10 mouse cellular contexts compared by ENCODE assay signal in genomic region chr5:43456018-43456417, GRCm38 (mm10). TPM values are rescaled to one million over a fixed set of nuclear protein-coding genes. Genes with fewer than 3 reads are reported as not detected.
DNase-seq lines count a peak whose midpoint lies in the region; ATAC-seq lines count a peak whose summit lies in the region.
"Had no signal": no experiment of that assay in that cellular context is flagged by ENCODE, and none has a peak within 500 bp of the region (broad histone marks: within the 10 kb centered on the region; RNA-seq: fewer than 3 reads in every experiment).

No protein-coding gene starts in this region.

- H3K4me3 ChIP-seq in heart, embryonic 15.5 days: no peak overlapping the region
- no peak overlapping the region for H3K4me3 ChIP-seq in midbrain, embryonic 15.5 days
- H3K4me3 ChIP-seq in forebrain, embryonic 12.5 days (replicated peaks): no peak overlapping the region

- no peak overlapping the region for H3K4me2 ChIP-seq in heart, embryonic 15.5 days
- H3K4me2 ChIP-seq in midbrain, embryonic 15.5 days: no peak overlapping the region
- no peak overlapping the region for H3K4me2 ChIP-seq in forebrain, embryonic 12.5 days

- H3K9me3 ChIP-seq in heart, embryonic 15.5 days (replicated peaks): no peaks in the 10 kb centered on the region
- H3K9me3 ChIP-seq in midbrain, embryonic 15.5 days: no peaks in the 10 kb centered on the region
- H3K9me3 ChIP-seq in forebrain, embryonic 12.5 days: no peaks in the 10 kb centered on the region

- 0 out of 2 replicates have a peak, but pooled peaks cover 4% of the 10 kb centered on the region for H3K4me1 ChIP-seq in heart, embryonic 15.5 days (replicated peaks)
- H3K4me1 ChIP-seq in midbrain, embryonic 15.5 days: no peaks in the 10 kb centered on the region
- H3K4me1 ChIP-seq in forebrain, embryonic 12.5 days: no peaks in the 10 kb centered on the region

- ATAC-seq in heart, embryonic 15.5 days (replicated peaks; ENCODE audit: insufficient number of reproducible peaks, insufficient read depth, low FRiP score, low read depth): peak; percentile 70; the same call in 1 of the 2 replicates
- ATAC-seq in megakaryocyte-erythroid progenitor cell, adult 5-6 weeks (replicated peaks; ENCODE audit: low FRiP score, low TSS enrichment, poor library complexity, severe bottlenecking): no peak
- no peak for ATAC-seq in midbrain, embryonic 15.5 days (replicated peaks)
- ATAC-seq in forebrain, embryonic 12.5 days (ENCODE audit: low FRiP score): no peak

- H3K27me3 ChIP-seq in heart, embryonic 15.5 days: no peaks in the 10 kb centered on the region
- no peaks in the 10 kb centered on the region for H3K27me3 ChIP-seq in midbrain, embryonic 15.5 days (replicated peaks)
- no peaks in the 10 kb centered on the region for H3K27me3 ChIP-seq in forebrain, embryonic 12.5 days

- no peak overlapping the region for H3K9ac ChIP-seq in heart, embryonic 15.5 days
- H3K9ac ChIP-seq in midbrain, embryonic 15.5 days: no peak overlapping the region
- H3K9ac ChIP-seq in forebrain, embryonic 12.5 days: no peak overlapping the region

- H3K27ac ChIP-seq in heart, embryonic 15.5 days: 0 out of 2 replicates have a peak overlapping the region, but pooled peaks have one; percentile 40
- no peak overlapping the region for H3K27ac ChIP-seq in midbrain, embryonic 15.5 days
- no peak overlapping the region for H3K27ac ChIP-seq in forebrain, embryonic 12.5 days

- intact Hi-C loops in gastrocnemius, postnatal 14 days (cut with DNase I; ENCODE audit: low total_unique reads): no loop called here

- WGBS in heart, embryonic 15.5 days: 12% methylated on average over 3 of the region's 3 CpGs
- WGBS in midbrain, embryonic 15.5 days: 83% methylated on average over 3 of the region's 3 CpGs
- WGBS in forebrain, embryonic 12.5 days: 82% methylated on average over 3 of the region's 3 CpGs

- DNase-seq in gastrocnemius, postnatal 14 days: peak; percentile 18
- DNase-seq in gastrocnemius, adult 8-10 months (ENCODE audit: low spot score in 2 of 2): no peak
- DNase-seq in embryo, embryonic 11 days: peak; percentile 27
- DNase-seq in lung, postnatal 10 days: peak; percentile 66
- DNase-seq: cerebellum, adult 11-12 months had no signal

- no peaks in the 10 kb centered on the region for H3K36me3 ChIP-seq in heart, embryonic 15.5 days
- no peaks in the 10 kb centered on the region for H3K36me3 ChIP-seq in midbrain, embryonic 15.5 days (replicated peaks)
- no peaks in the 10 kb centered on the region for H3K36me3 ChIP-seq in forebrain, embryonic 12.5 days (replicated peaks)

RNA-seq across cellular contexts. Expression of gene C1qtnf7, which starts 59.3 kb away (rescaled TPM):
- total RNA-seq in gastrocnemius, postnatal 14 days (2021): 1 to 10 TPM; 1.1 to 1.5 TPM
- total RNA-seq in gastrocnemius, adult 8-10 months (2022): under 1 TPM; 0.34 to 0.72 (median 0.47) TPM
- 7.1 and 7.9 TPM in 2 replicates for polyA plus RNA-seq in heart, embryonic 15.5 days (2015; fragmentation: Nextera tagmentation; extraction: Ambion mirVana)
- total RNA-seq in megakaryocyte-erythroid progenitor cell, adult 5-6 weeks (2014; fragmentation: Nextera tagmentation): not detected in 2 replicates
- total RNA-seq in megakaryocyte-erythroid progenitor cell, adult 5-6 weeks (2017): not detected in 2 replicates
- polyA plus RNA-seq in midbrain, embryonic 15.5 days (2015; fragmentation: Nextera tagmentation; extraction: Ambion mirVana): 1.1 and 1.2 TPM in 2 replicates
- 0.54 and 0.66 TPM in 2 replicates for polyA plus RNA-seq in forebrain, embryonic 12.5 days (2016; fragmentation: Nextera tagmentation; extraction: Ambion mirVana)
- polyA plus RNA-seq: C2C12 had no signal

Comparison
In these comparisons a context has a peak if more than half of its experiments do, and no peak if none do; other contexts are left out.
1. DNase-seq: peak in gastrocnemius, postnatal 14 days (single experiment), embryo, embryonic 11 days (single experiment) and lung, postnatal 10 days (single experiment); none in gastrocnemius, adult 8-10 months (0 of 2).